Mouse (Mus musculus): ENCODE measurements around the gene Serinc3. TPM values are rescaled to one million over a fixed set of nuclear protein-coding genes. Genes with fewer than 3 reads are reported as not detected.

Serinc3 gene
- polyA plus RNA-seq, 1 experiment: 88.9 TPM

- H3K79me2 ChIP-seq (ENCODE audit: control insufficient read depth, insufficient read depth): peaks cover 34% of the 10 kb centered on the region
- no peak overlapping the region for H3K4me3 ChIP-seq
- H3ac ChIP-seq (ENCODE audit: control insufficient read depth, insufficient read length): no peak overlapping the region
- no peaks in the 10 kb centered on the region for H3K36me3 ChIP-seq (ENCODE audit: control insufficient read depth, insufficient read depth)
- TF ChIP-seq POLR2A (IDR thresholded peaks at IDR 0.05; ENCODE audit: insufficient read length, low read depth) (no peak), POLR2AphosphoS2 (IDR thresholded peaks at IDR 0.05; ENCODE audit: insufficient read length, low read depth) (no peak), MYOD1 (IDR thresholded peaks at IDR 0.05; ENCODE audit: control insufficient read depth in 1 of 3, insufficient read length in 2 of 3, low read depth in 2 of 3) (peak; percentile 30 to 53 (median 44)), MYOG (IDR thresholded peaks at IDR 0.05; ENCODE audit: control insufficient read depth in 1 of 3, insufficient read depth in 1 of 3, insufficient read length in 2 of 3, low read depth in 2 of 3) (peak in 2 of 3 experiments; percentile 74 to 78), USF1 (IDR thresholded peaks at IDR 0.05; ENCODE audit: low read depth) (no peak), SRF (IDR thresholded peaks at IDR 0.05; ENCODE audit: control insufficient read depth, insufficient read length, low read depth) (no peak), MAX (IDR thresholded peaks at IDR 0.05; ENCODE audit: low read depth) (no peak), E2F4 (IDR thresholded peaks at IDR 0.05; ENCODE audit: insufficient read depth) (no peak), REST (IDR thresholded peaks at IDR 0.05; ENCODE audit: insufficient read depth, insufficient read length) (no peak), TCF3 (IDR thresholded peaks at IDR 0.05; ENCODE audit: insufficient read length, low read depth) (no peak), CEBPB (IDR thresholded peaks at IDR 0.05; ENCODE audit: insufficient read depth, poor library complexity, severe bottlenecking) (no peak), TCF12 (IDR thresholded peaks at IDR 0.05; ENCODE audit: insufficient read depth, poor library complexity, severe bottlenecking) (peak; percentile 60)
- H3K27me3 ChIP-seq (ENCODE audit: control insufficient read depth, insufficient read depth, insufficient read length): no peaks in the 10 kb centered on the region
- H3K4me2 ChIP-seq (ENCODE audit: low read depth): peak overlapping the region; percentile 69
Measured at GRCm38 (mm10) chr2:163686233-163686632, 41.3 kb upstream of the Serinc3 start.

- H3K27me3 ChIP-seq (ENCODE audit: control insufficient read depth, insufficient read depth, insufficient read length): no peaks in the 10 kb centered on the region
- H3K36me3 ChIP-seq (ENCODE audit: control insufficient read depth, insufficient read depth): no peaks in the 10 kb centered on the region
- H3ac ChIP-seq (ENCODE audit: control insufficient read depth, insufficient read length): no peak overlapping the region
- TF ChIP-seq SRF (IDR thresholded peaks at IDR 0.05; ENCODE audit: control insufficient read depth, insufficient read length, low read depth) (peak; percentile 31), POLR2AphosphoS2 (IDR thresholded peaks at IDR 0.05; ENCODE audit: insufficient read length, low read depth) (no peak)
- H3K79me2 ChIP-seq (ENCODE audit: control insufficient read depth, insufficient read depth): peaks cover 39% of the 10 kb centered on the region
- H3K4me2 ChIP-seq (ENCODE audit: low read depth): peak overlapping the region; percentile 69
- H3K4me3 ChIP-seq: no peak overlapping the region
Measured at GRCm38 (mm10) chr2:163685761-163686200, 40.9 kb upstream of the Serinc3 start.

- Histone ChIP-seq H3ac (ENCODE audit: control insufficient read depth, insufficient read length) (no peak overlapping the region), H3K4me3 (no peak overlapping the region), H3K4me2 (ENCODE audit: low read depth) (peak overlapping the region; percentile 69), H3K36me3 (ENCODE audit: control insufficient read depth, insufficient read depth) (no peaks in the 10 kb centered on the region), H3K79me2 (ENCODE audit: control insufficient read depth, insufficient read depth) (peaks cover 44% of the 10 kb centered on the region), H3K27me3 (ENCODE audit: control insufficient read depth, insufficient read depth, insufficient read length) (no peaks in the 10 kb centered on the region)
- TF ChIP-seq TCF12 (IDR thresholded peaks at IDR 0.05; ENCODE audit: insufficient read depth, poor library complexity, severe bottlenecking): no peak
- TF ChIP-seq POLR2AphosphoS2 (IDR thresholded peaks at IDR 0.05; ENCODE audit: insufficient read length, low read depth): no peak
Measured at GRCm38 (mm10) chr2:163685287-163685686, 40.4 kb upstream of the Serinc3 start.

- TF ChIP-seq POLR2A (IDR thresholded peaks at IDR 0.05; ENCODE audit: insufficient read length, low read depth): no peak
- no peak for TF ChIP-seq USF1 (IDR thresholded peaks at IDR 0.05; ENCODE audit: low read depth)
- TF ChIP-seq MAX (IDR thresholded peaks at IDR 0.05; ENCODE audit: low read depth): no peak
- no peak for TF ChIP-seq REST (IDR thresholded peaks at IDR 0.05; ENCODE audit: insufficient read depth, insufficient read length)
- no peak for TF ChIP-seq MYOG (IDR thresholded peaks at IDR 0.05; ENCODE audit: control insufficient read depth in 1 of 3, insufficient read depth in 1 of 3, insufficient read length in 2 of 3, low read depth in 2 of 3)
- TF ChIP-seq MYOD1 (IDR thresholded peaks at IDR 0.05; ENCODE audit: control insufficient read depth in 1 of 3, insufficient read length in 2 of 3, low read depth in 2 of 3): no peak
- TF ChIP-seq E2F4 (IDR thresholded peaks at IDR 0.05; ENCODE audit: insufficient read depth): no peak
- TF ChIP-seq POLR2AphosphoS2 (IDR thresholded peaks at IDR 0.05; ENCODE audit: insufficient read length, low read depth): no peak
- no peak for TF ChIP-seq TCF3 (IDR thresholded peaks at IDR 0.05; ENCODE audit: insufficient read length, low read depth)
- TF ChIP-seq CEBPB (IDR thresholded peaks at IDR 0.05; ENCODE audit: insufficient read depth, poor library complexity, severe bottlenecking): no peak
- no peak overlapping the region for H3K4me2 ChIP-seq (ENCODE audit: low read depth)
- H3K36me3 ChIP-seq (ENCODE audit: control insufficient read depth, insufficient read depth): no peaks in the 10 kb centered on the region
- no peak overlapping the region for H3ac ChIP-seq (ENCODE audit: control insufficient read depth, insufficient read length)
- H3K79me2 ChIP-seq (ENCODE audit: control insufficient read depth, insufficient read depth): peaks cover 73% of the 10 kb centered on the region
- no peaks in the 10 kb centered on the region for H3K27me3 ChIP-seq (ENCODE audit: control insufficient read depth, insufficient read depth, insufficient read length)
- H3K4me3 ChIP-seq: no peak overlapping the region
Measured at GRCm38 (mm10) chr2:163682344-163682743, 37.4 kb upstream of the Serinc3 start.

- Histone ChIP-seq H3K36me3 (ENCODE audit: control insufficient read depth, insufficient read depth) (no peaks in the 10 kb centered on the region), H3K79me2 (ENCODE audit: control insufficient read depth, insufficient read depth) (peaks cover 78% of the 10 kb centered on the region), H3K4me3 (no peak overlapping the region), H3K27me3 (ENCODE audit: control insufficient read depth, insufficient read depth, insufficient read length) (no peaks in the 10 kb centered on the region), H3ac (ENCODE audit: control insufficient read depth, insufficient read length) (no peak overlapping the region), H3K4me2 (ENCODE audit: low read depth) (peak overlapping the region; percentile 93)
- no peak for TF ChIP-seq USF1 (IDR thresholded peaks at IDR 0.05; ENCODE audit: low read depth)
- no peak for TF ChIP-seq MAX (IDR thresholded peaks at IDR 0.05; ENCODE audit: low read depth)
- no peak for TF ChIP-seq REST (IDR thresholded peaks at IDR 0.05; ENCODE audit: insufficient read depth, insufficient read length)
- TF ChIP-seq POLR2A (IDR thresholded peaks at IDR 0.05; ENCODE audit: insufficient read length, low read depth): no peak
- TF ChIP-seq POLR2AphosphoS2 (IDR thresholded peaks at IDR 0.05; ENCODE audit: insufficient read length, low read depth): no peak
- no peak for TF ChIP-seq TCF12 (IDR thresholded peaks at IDR 0.05; ENCODE audit: insufficient read depth, poor library complexity, severe bottlenecking)
- TF ChIP-seq E2F4 (IDR thresholded peaks at IDR 0.05; ENCODE audit: insufficient read depth): no peak
- no peak for TF ChIP-seq MYOD1 (IDR thresholded peaks at IDR 0.05; ENCODE audit: control insufficient read depth in 1 of 3, insufficient read length in 2 of 3, low read depth in 2 of 3)
- no peak for TF ChIP-seq TCF3 (IDR thresholded peaks at IDR 0.05; ENCODE audit: insufficient read length, low read depth)
- TF ChIP-seq SRF (IDR thresholded peaks at IDR 0.05; ENCODE audit: control insufficient read depth, insufficient read length, low read depth): no peak
- TF ChIP-seq CEBPB (IDR thresholded peaks at IDR 0.05; ENCODE audit: insufficient read depth, poor library complexity, severe bottlenecking): no peak
- no peak for TF ChIP-seq MYOG (IDR thresholded peaks at IDR 0.05; ENCODE audit: control insufficient read depth in 1 of 3, insufficient read depth in 1 of 3, insufficient read length in 2 of 3, low read depth in 2 of 3)
Measured at GRCm38 (mm10) chr2:163676745-163677144, 31.8 kb upstream of the Serinc3 start.

Measured in myocyte (in vitro differentiated cells).